Mouse (Mus musculus) lung, embryonic 16.5 days (tissue): ENCODE data around the gene Vmn2r31. TPM values are rescaled to one million over a fixed set of nuclear protein-coding genes. Genes with fewer than 3 reads are reported as not detected.
"Not testable (repeated sequence)": the region's sequence is repeated elsewhere in the genome, so short reads cannot be mapped to it uniquely, and the experiment has no call there.

Experiments
- ATAC-seq: fragments of 200-750 bp; cut with Nextera tagmentation; 2 replicates; pipeline ENCODE4 v1.8.0; 2017; ENCODE audit warnings: low read depth, mild to moderate bottlenecking, moderate library complexity
- H3K27ac ChIP-seq: fragments of 300-500 bp; sonication (generic); 2 replicates; pipeline ENCODE4 v1.5.1; 2014; ENCODE audit warnings: mild to moderate bottlenecking, control low read depth, low read length
- H3K27me3 ChIP-seq: fragments of 300-500 bp; sonication (generic); 2 replicates; pipeline ENCODE4 v1.6.1; 2014; ENCODE audit warnings: low read depth, low read length, mixed read lengths; ENCODE audit not compliant: control insufficient read depth, insufficient read depth
- H3K36me3 ChIP-seq: fragments of 300-500 bp; sonication (generic); 2 replicates; pipeline ENCODE4 v1.6.1; 2014; ENCODE audit warnings: low read length; ENCODE audit not compliant: control insufficient read depth, insufficient read depth
- H3K4me1 ChIP-seq: fragments of 300-500 bp; sonication (generic); replicated peaks from 2 replicates; pipeline ENCODE4 v1.6.1; 2014; ENCODE audit warnings: low read length, mixed read lengths; ENCODE audit not compliant: control insufficient read depth, insufficient read depth
- H3K4me2 ChIP-seq: fragments of 300-500 bp; sonication (generic); 2 replicates; pipeline ENCODE4 v1.6.1; 2014; ENCODE audit warnings: low read depth, low read length, control low read depth
- H3K4me3 ChIP-seq: fragments of 300-500 bp; sonication (generic); 2 replicates; pipeline ENCODE4 v1.5.1; 2014; ENCODE audit warnings: mild to moderate bottlenecking, low read length, control low read depth
- H3K9ac ChIP-seq: fragments of 300-500 bp; sonication (generic); 2 replicates; pipeline ENCODE4 v1.6.1; 2014; ENCODE audit warnings: low read length, control low read depth
- H3K9me3 ChIP-seq: fragments of 300-500 bp; sonication (generic); 2 replicates; pipeline ENCODE4 v1.6.1; 2016; ENCODE audit warnings: low read length; ENCODE audit not compliant: control insufficient read depth
- WGBS: fragments of 180-500 bp; shearing (Covaris S2); extraction: QIAGEN DNeasy Blood & Tissue Kit; methylation state at CpG from one replicate; pipeline ENCODE4 v1.1.7; 2014; 5-methylcytosine and 5-hydroxymethylcytosine counted together
- polyA plus RNA-seq: library from polyadenylated mRNA; unstranded; fragments of >200 nt; fragmentation: Nextera tagmentation; extraction: Ambion mirVana; gene quantifications from 2 replicates; pipeline ENCODE4 v1.2.1, GENCODE M21; 2015

Gene Vmn2r31
- polyA plus RNA-seq, result not detected in 2 replicates

- H3K4me1 ChIP-seq, H3K27ac ChIP-seq, ATAC-seq, H3K9me3 ChIP-seq, H3K27me3 ChIP-seq, H3K4me3 ChIP-seq, H3K9ac ChIP-seq, H3K36me3 ChIP-seq, H3K4me2 ChIP-seq: not testable (repeated sequence)
Measured at GRCm38 (mm10) chr7:7399603-7400002, at the start of gene Vmn2r31. TSS of gene Vmn2r31 (minus strand) at chr7:7399703.

- not testable (repeated sequence) for H3K9me3 ChIP-seq, H3K4me3 ChIP-seq, ATAC-seq, H3K4me1 ChIP-seq, H3K9ac ChIP-seq, H3K27ac ChIP-seq, H3K4me2 ChIP-seq, H3K27me3 ChIP-seq, H3K36me3 ChIP-seq
- WGBS, result 43% methylated on average over 12 of the region's 12 CpGs
Measured at GRCm38 (mm10) chr7:7374431-7374830, 25.1 kb downstream of the Vmn2r31 start, which contains the start of gene Gm45783. TSS of gene Gm45783 (minus strand) at chr7:7374573.

DNA sequence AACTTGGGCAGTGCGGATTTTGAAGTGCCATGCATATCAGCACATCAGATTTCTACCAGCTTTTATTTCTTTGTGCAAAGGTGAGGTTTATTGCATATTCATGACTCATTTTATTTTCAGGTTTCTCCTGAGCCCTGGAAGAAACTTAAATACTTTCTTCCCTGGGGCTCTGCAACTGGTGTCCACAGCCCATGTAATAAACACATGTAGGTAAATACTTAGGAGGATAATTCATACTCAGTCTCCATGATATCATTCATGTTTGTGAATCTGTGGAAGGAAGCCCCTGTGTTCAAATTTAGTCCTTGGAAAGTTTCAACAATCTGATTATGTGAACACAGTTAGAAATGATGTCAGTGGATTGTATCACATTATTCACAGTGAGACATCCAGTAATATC is 62.0 kb downstream of the Vmn2r31 start, which contains the start of gene Vmn2r30:
Gene Vmn2r30, minus strand, starts transcription at position 101 of the 400 bp plus-strand sequence.
- not testable (repeated sequence) for H3K4me1 ChIP-seq, H3K36me3 ChIP-seq, H3K27ac ChIP-seq, H3K4me3 ChIP-seq, H3K9me3 ChIP-seq, H3K27me3 ChIP-seq, H3K4me2 ChIP-seq, H3K9ac ChIP-seq, ATAC-seq
- no CpG with 5 or more reads among the region's 1 CpGs for WGBS

Other genes starting within 250 kb of the Vmn2r31 start
- 2.9 and 3.2 TPM in 2 replicates for gene Zfp418, start 228.4 kb downstream of the Vmn2r31 start, polyA plus RNA-seq
- gene Zfp772, start 189.7 kb downstream of the Vmn2r31 start, polyA plus RNA-seq, result 7.3 and 8.0 TPM in 2 replicates
- 0.40 and 0.58 TPM in 2 replicates for gene Vmn2r29, start 152.4 kb downstream of the Vmn2r31 start, polyA plus RNA-seq
- gene Gm45844, start 121.4 kb downstream of the Vmn2r31 start, polyA plus RNA-seq, result 2.9 TPM in 2 replicates
- 50.2 and 51.0 TPM in 2 replicates for gene Clcn4, start 98.9 kb downstream of the Vmn2r31 start, polyA plus RNA-seq
- not detected in 2 replicates for gene Vmn2r30, start 62.1 kb downstream of the Vmn2r31 start, polyA plus RNA-seq
- gene Gm45783, start 25.1 kb downstream of the Vmn2r31 start, polyA plus RNA-seq, result not detected in 2 replicates
- not detected in 2 replicates for gene Vmn2r32, start 80.3 kb upstream of the Vmn2r31 start, polyA plus RNA-seq
- gene Vmn2r33, start 167.1 kb upstream of the Vmn2r31 start, polyA plus RNA-seq, result not detected in 2 replicates